Mouse (Mus musculus): ENCODE data around the gene Senp7. TPM values are rescaled to one million over a fixed set of nuclear protein-coding genes. Genes with fewer than 3 reads are reported as not detected.
A peak's percentile ranks its signal among the peaks of the same experiment; 100 is the strongest.
"Not testable (repeated sequence)": the region's sequence is repeated elsewhere in the genome, so short reads cannot be mapped to it uniquely, and the experiment has no call there.

The Senp7 gene
- total and polyA plus RNA-seq, 2 experiments, result 1.3 to 6.7 TPM

GRCm38 (mm10) chr16:56124045-56124444 lies 75.9 kb downstream of the Senp7 start:
- Histone ChIP-seq H3K4me3 (ENCODE audit: insufficient read depth, low read depth, low read length) (no peak overlapping the region), H3K4me1 (ENCODE audit: control insufficient read depth, insufficient read depth, low read length) (peaks cover 2% of the 10 kb centered on the region), H3K9ac (ENCODE audit: low read depth, low read length) (no peak overlapping the region), H3K27ac (replicated peaks; ENCODE audit: insufficient read depth, low read depth, low read length) (no peak overlapping the region), H3K27me3 (ENCODE audit: control insufficient read depth, insufficient read depth, low read length) (no peaks in the 10 kb centered on the region), H3K36me3 (ENCODE audit: control insufficient read depth, insufficient read depth, low read length) (no peaks in the 10 kb centered on the region), H3K79me2 (ENCODE audit: control insufficient read depth, insufficient read depth, low read length) (no peaks in the 10 kb centered on the region)
- WGBS, result 28% methylated on average over 3 of the region's 3 CpGs
- no peak for TF ChIP-seq POLR2A (IDR thresholded peaks at IDR 0.05; ENCODE audit: extremely low read depth, insufficient read depth, low read length)
- no peak for TF ChIP-seq CTCF (IDR thresholded peaks at IDR 0.05; ENCODE audit: low read depth, low read length)
- DNase-seq (ENCODE audit: extremely low read depth, low read depth, low spot score), result peak; percentile 86

GRCm38 (mm10) chr16:56131666-56132065 lies 83.5 kb downstream of the Senp7 start:
- H3K4me3 ChIP-seq (ENCODE audit: insufficient read depth, low read depth, low read length), result no peak overlapping the region
- no peak for TF ChIP-seq POLR2A (IDR thresholded peaks at IDR 0.05; ENCODE audit: extremely low read depth, insufficient read depth, low read length)
- no peak for TF ChIP-seq CTCF (IDR thresholded peaks at IDR 0.05; ENCODE audit: low read depth, low read length)
- peak; percentile 57 for DNase-seq (ENCODE audit: extremely low read depth, low read depth, low spot score)
- no peaks in the 10 kb centered on the region for H3K36me3 ChIP-seq (ENCODE audit: control insufficient read depth, insufficient read depth, low read length)
- 30% methylated on average over 3 of the region's 3 CpGs for WGBS
- no peak overlapping the region for H3K9ac ChIP-seq (ENCODE audit: low read depth, low read length)
- no peak overlapping the region for H3K27ac ChIP-seq (replicated peaks; ENCODE audit: insufficient read depth, low read depth, low read length)
- no peaks in the 10 kb centered on the region for H3K79me2 ChIP-seq (ENCODE audit: control insufficient read depth, insufficient read depth, low read length)
- H3K4me1 ChIP-seq (ENCODE audit: control insufficient read depth, insufficient read depth, low read length), result no peaks in the 10 kb centered on the region
- H3K27me3 ChIP-seq (ENCODE audit: control insufficient read depth, insufficient read depth, low read length), result no peaks in the 10 kb centered on the region

GRCm38 (mm10) chr16:56134149-56134548 lies 86.0 kb downstream of the Senp7 start:
- Histone ChIP-seq H3K27me3 (ENCODE audit: control insufficient read depth, insufficient read depth, low read length) (no peaks in the 10 kb centered on the region), H3K27ac (replicated peaks; ENCODE audit: insufficient read depth, low read depth, low read length) (no peak overlapping the region), H3K4me1 (ENCODE audit: control insufficient read depth, insufficient read depth, low read length) (no peaks in the 10 kb centered on the region), H3K4me3 (ENCODE audit: insufficient read depth, low read depth, low read length) (no peak overlapping the region), H3K79me2 (ENCODE audit: control insufficient read depth, insufficient read depth, low read length) (no peaks in the 10 kb centered on the region), H3K9ac (ENCODE audit: low read depth, low read length) (no peak overlapping the region), H3K36me3 (ENCODE audit: control insufficient read depth, insufficient read depth, low read length) (no peaks in the 10 kb centered on the region)
- no peak for TF ChIP-seq POLR2A (IDR thresholded peaks at IDR 0.05; ENCODE audit: extremely low read depth, insufficient read depth, low read length)
- TF ChIP-seq CTCF (IDR thresholded peaks at IDR 0.05; ENCODE audit: low read depth, low read length), result no peak
- DNase-seq (ENCODE audit: extremely low read depth, low read depth, low spot score), result no peak
- WGBS, result 65% methylated on average over 4 of the region's 4 CpGs

- not testable (repeated sequence) for H3K27ac ChIP-seq (replicated peaks; ENCODE audit: insufficient read depth, low read depth, low read length); H3K4me1 ChIP-seq (ENCODE audit: control insufficient read depth, insufficient read depth, low read length); H3K9ac ChIP-seq (ENCODE audit: low read depth, low read length); H3K4me3 ChIP-seq (ENCODE audit: insufficient read depth, low read depth, low read length); H3K27me3 ChIP-seq (ENCODE audit: control insufficient read depth, insufficient read depth, low read length); DNase-seq (ENCODE audit: extremely low read depth, low read depth, low spot score); H3K79me2 ChIP-seq (ENCODE audit: control insufficient read depth, insufficient read depth, low read length); H3K36me3 ChIP-seq (ENCODE audit: control insufficient read depth, insufficient read depth, low read length)
- WGBS, result 96% methylated on average over 5 of the region's 5 CpGs
Observed at GRCm38 (mm10) chr16:56137672-56138071, 89.5 kb downstream of the Senp7 start.

- Histone ChIP-seq H3K79me2 (ENCODE audit: control insufficient read depth, insufficient read depth, low read length) (no peaks in the 10 kb centered on the region), H3K9ac (ENCODE audit: low read depth, low read length) (no peak overlapping the region), H3K27me3 (ENCODE audit: control insufficient read depth, insufficient read depth, low read length) (no peaks in the 10 kb centered on the region), H3K27ac (replicated peaks; ENCODE audit: insufficient read depth, low read depth, low read length) (no peak overlapping the region), H3K4me3 (ENCODE audit: insufficient read depth, low read depth, low read length) (no peak overlapping the region), H3K36me3 (ENCODE audit: control insufficient read depth, insufficient read depth, low read length) (no peaks in the 10 kb centered on the region), H3K4me1 (ENCODE audit: control insufficient read depth, insufficient read depth, low read length) (no peaks in the 10 kb centered on the region)
- DNase-seq (ENCODE audit: extremely low read depth, low read depth, low spot score), result no peak
- WGBS, result 91% methylated on average over 3 of the region's 3 CpGs
- TF ChIP-seq CTCF (IDR thresholded peaks at IDR 0.05; ENCODE audit: low read depth, low read length) (no peak), POLR2A (IDR thresholded peaks at IDR 0.05; ENCODE audit: extremely low read depth, insufficient read depth, low read length) (no peak)
Observed at GRCm38 (mm10) chr16:56139921-56140320, 91.8 kb downstream of the Senp7 start.

- DNase-seq (ENCODE audit: extremely low read depth, low read depth, low spot score), result no peak
- Histone ChIP-seq H3K27me3 (ENCODE audit: control insufficient read depth, insufficient read depth, low read length) (no peaks in the 10 kb centered on the region), H3K36me3 (ENCODE audit: control insufficient read depth, insufficient read depth, low read length) (no peaks in the 10 kb centered on the region), H3K79me2 (ENCODE audit: control insufficient read depth, insufficient read depth, low read length) (no peaks in the 10 kb centered on the region), H3K9ac (ENCODE audit: low read depth, low read length) (no peak overlapping the region), H3K4me1 (ENCODE audit: control insufficient read depth, insufficient read depth, low read length) (no peaks in the 10 kb centered on the region), H3K4me3 (ENCODE audit: insufficient read depth, low read depth, low read length) (no peak overlapping the region), H3K27ac (replicated peaks; ENCODE audit: insufficient read depth, low read depth, low read length) (no peak overlapping the region)
- TF ChIP-seq POLR2A (IDR thresholded peaks at IDR 0.05; ENCODE audit: extremely low read depth, insufficient read depth, low read length), result no peak
- TF ChIP-seq CTCF (IDR thresholded peaks at IDR 0.05; ENCODE audit: low read depth, low read length), result no peak
- WGBS, result 98% methylated on average over 17 of the region's 17 CpGs
Observed at GRCm38 (mm10) chr16:56144876-56145555, 96.9 kb downstream of the Senp7 start.
